Mouse (Mus musculus) G1E (cell line): ENCODE measurements around the gene Mtus2.

Experiments used
- CTCF ChIP-seq: IDR thresholded peaks from 2 replicates; pipeline ENCODE4 v1.5.1; 2012; ENCODE audit warnings: low read depth, low read length, inconsistent platforms, mixed read lengths
- TAL1 ChIP-seq: conservative IDR thresholded peaks from 2 replicates; pipeline ENCODE4 v1.6.1; 2012; ENCODE audit warnings: low read depth, low read length, inconsistent platforms, mixed read lengths

- TF ChIP-seq CTCF (no peak), TAL1 (no peak)
Measured at GRCm38 (mm10) chr5:147918044-147918846, 38.9 kb upstream of the Mtus2 start.
